Mouse (Mus musculus) ovary, postnatal 10 days (tissue): ENCODE data around the gene Cox18.
A peak's percentile ranks its signal among the peaks of the same experiment; 100 is the strongest.
"Not testable (repeated sequence)": the region's sequence is repeated elsewhere in the genome, so short reads cannot be mapped to it uniquely, and the experiment has no call there.

Experiments
- DNase-seq: peaks from one replicate; pipeline ENCODE4 v3.0.0; 2022; ENCODE audit warnings: low spot score

Gene Cox18

GRCm38 (mm10) chr5:90223534-90224381 lies at the start of gene Cox18:
Cox18 (minus strand) TSS chr5:90224001.
- DNase-seq = peak; percentile 96

- not testable (repeated sequence) for DNase-seq
These were observed 38.4 kb upstream of the Cox18 start for GRCm38 (mm10) chr5:90262230-90262629.

DNA sequence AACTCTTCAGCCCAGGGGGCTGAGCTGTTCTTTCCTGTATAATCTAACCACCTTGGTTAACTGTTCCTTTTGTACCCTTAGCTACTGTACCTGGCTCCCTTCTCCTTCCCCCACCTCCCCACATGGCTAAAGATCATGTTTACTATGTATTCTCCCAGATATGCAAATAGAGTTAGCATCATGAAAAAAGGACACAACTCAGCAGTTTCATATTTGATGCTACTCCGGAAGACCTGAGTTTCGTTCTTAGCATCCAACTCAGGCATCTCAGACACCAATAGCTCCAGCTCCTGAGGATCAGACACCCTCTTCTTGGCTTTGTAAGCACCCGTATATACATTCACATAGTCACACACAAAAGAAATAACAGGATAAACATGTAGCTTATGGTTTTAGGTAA lies 33.2 kb upstream of the Cox18 start:
- no peak for DNase-seq

- DNase-seq = no peak
These were observed 23.7 kb upstream of the Cox18 start for GRCm38 (mm10) chr5:90247503-90247902.

- DNase-seq = no peak
These were observed 23.2 kb upstream of the Cox18 start for GRCm38 (mm10) chr5:90246987-90247386.

- DNase-seq = no peak
These were observed 22.8 kb upstream of the Cox18 start for GRCm38 (mm10) chr5:90246567-90246966.

- no peak for DNase-seq
These were observed 21.6 kb upstream of the Cox18 start for GRCm38 (mm10) chr5:90245416-90245815.

DNA sequence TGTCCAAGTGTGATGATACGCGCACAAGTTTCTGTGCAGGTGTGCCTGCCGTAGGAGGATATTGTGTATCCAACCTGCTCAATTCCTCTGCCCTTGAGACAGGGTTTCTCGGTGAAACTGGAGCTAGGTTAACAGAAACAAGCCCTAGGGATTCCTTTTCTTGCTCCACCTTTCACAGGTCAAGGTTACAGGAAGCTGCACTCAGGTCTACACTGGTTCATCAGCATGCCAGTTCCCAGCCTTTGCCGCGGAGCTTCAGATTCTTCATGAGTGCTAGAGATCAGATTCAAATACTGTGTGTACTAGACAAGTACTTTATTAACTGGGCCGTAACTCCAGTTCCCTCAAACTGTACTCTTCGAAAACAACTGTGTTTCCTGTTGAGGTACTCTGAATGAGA lies 11.4 kb upstream of the Cox18 start:
- no peak for DNase-seq

- no peak for DNase-seq
These were observed 9.5 kb upstream of the Cox18 start for GRCm38 (mm10) chr5:90233305-90233704.

DNA sequence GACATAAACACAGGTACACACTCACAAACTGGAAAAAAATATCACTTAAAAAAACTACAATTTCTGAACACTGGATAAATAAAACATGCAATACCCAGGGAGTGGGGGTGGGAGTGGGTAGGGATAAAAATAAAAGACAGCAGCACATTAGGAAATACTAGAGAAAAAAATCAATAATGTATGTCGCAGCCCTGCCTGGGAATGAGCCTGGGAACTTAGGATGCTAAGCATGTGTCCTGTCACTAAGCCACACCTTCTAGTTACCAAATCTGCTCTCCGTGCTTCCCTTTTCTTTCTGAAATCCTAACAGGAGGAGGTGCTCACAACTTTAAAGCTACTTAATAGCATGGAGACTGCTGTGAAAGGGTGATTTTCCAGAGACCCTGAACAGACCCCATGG lies 6.0 kb upstream of the Cox18 start:
- no peak for DNase-seq

DNA sequence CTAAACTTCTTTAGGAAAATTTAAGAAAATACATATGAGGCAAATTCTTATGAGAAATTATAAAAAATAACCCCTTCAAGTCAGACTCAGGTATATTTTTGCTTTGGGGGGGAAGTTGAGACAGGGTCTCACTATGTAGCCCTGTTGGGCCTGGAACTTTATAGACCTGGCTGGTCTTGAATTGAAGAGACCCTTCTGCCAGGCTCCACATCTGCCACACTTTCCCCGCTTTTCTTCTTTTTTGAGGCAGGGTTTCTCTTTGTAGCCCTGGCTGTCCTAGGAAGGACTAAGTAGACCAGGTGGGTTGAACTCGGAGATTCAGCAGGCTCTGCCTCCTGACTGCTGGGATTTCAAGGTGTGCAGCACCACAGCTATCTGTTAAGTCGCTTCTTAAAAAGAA lies 2.9 kb upstream of the Cox18 start:
- DNase-seq = no peak

GRCm38 (mm10) chr5:90224730-90225129 lies 929 bp upstream of the Cox18 start:
- no peak for DNase-seq

- DNase-seq = no peak
These were observed 864 bp downstream of the Cox18 start for GRCm38 (mm10) chr5:90222937-90223336.

DNA sequence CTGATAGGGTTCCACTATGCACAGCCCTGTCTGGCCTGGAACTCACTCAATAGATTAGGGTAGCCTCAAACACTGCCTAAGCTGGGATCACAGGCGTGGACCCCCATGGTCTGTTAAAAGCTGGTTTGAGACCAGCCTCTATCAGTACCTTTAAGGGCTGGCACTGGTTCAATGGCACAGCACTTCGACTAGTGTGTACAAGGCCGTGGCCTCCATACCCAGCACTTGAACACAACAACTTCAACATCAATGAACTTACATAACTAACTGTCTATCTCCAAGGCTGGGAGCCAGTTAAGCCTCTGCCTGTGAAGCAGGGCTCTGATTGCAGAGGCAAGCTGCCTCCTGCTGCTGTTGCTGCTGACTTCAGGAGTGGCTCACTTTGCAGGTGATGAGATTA lies 6.0 kb downstream of the Cox18 start:
- DNase-seq = no peak

GRCm38 (mm10) chr5:90217226-90217625 lies 6.6 kb downstream of the Cox18 start:
- no peak for DNase-seq

DNA sequence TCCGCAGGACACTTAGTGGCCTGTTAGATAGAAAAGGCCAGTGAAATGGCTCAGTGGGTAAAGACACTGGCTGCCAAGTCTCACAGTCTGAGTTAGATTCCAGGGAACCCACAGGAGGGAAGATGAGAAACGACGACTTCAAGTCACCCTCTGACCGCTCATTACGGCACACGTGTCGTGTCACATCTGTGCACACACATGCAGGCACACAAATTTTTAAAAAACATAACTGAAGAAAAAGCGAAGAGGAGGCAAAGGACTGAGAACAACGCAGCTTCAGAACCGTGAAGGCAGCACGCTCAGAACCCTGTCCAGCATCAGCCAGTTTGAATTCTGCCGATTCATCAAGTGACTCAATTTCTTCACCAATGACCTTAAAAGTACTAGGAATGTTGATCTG lies 10.4 kb downstream of the Cox18 start:
- no peak for DNase-seq

DNA sequence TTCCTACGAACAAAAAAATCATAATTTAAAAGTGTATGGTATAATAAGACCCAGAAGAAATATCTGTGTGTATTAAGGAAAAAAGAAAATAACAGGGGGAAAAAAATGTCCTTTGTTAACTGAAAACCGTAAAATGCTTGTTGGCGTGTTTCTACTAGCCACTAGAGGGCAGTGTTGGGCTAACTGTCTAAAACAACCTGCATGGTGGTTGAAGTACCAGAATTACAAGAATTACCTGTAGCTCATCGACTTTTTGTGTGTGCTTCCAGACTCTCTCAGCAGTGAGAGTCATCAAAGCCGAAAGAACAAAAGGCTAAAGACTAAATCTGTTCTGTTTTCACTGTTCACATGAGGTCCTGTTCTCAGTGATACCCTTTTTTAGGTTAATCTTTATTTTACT lies 20.6 kb downstream of the Cox18 start:
- DNase-seq = no peak

DNA sequence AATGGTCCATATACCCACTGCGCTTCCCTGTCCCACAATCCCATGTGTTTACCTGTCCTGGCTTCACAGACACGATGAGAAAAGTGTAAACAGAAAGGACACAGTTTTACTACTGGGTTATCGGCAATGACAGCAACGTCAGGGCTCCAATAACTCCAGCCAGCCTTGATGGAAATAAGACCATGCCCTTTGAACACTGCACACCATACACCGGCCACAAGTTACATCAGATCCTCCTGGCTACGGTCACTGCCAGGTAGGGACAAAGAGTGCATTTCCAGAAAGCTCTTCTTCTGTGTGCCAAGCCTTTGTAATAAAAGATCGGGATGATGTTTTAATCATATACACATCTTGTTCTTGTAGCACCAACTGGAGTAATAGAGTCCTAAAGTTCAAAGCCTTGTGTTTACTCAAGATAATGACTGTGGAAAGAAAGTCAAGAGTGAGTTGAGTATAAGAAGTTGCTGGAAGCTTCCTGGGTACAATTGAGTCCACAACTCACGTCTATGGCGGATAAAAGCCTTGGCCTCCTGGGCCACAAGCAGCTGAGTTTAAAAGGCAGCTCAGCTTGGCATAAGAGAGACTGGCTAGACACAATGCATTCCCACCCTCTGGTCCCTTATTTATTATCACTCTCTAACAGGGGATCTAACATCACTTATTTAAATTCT lies 21.2 kb downstream of the Cox18 start:
- DNase-seq = no peak

DNA sequence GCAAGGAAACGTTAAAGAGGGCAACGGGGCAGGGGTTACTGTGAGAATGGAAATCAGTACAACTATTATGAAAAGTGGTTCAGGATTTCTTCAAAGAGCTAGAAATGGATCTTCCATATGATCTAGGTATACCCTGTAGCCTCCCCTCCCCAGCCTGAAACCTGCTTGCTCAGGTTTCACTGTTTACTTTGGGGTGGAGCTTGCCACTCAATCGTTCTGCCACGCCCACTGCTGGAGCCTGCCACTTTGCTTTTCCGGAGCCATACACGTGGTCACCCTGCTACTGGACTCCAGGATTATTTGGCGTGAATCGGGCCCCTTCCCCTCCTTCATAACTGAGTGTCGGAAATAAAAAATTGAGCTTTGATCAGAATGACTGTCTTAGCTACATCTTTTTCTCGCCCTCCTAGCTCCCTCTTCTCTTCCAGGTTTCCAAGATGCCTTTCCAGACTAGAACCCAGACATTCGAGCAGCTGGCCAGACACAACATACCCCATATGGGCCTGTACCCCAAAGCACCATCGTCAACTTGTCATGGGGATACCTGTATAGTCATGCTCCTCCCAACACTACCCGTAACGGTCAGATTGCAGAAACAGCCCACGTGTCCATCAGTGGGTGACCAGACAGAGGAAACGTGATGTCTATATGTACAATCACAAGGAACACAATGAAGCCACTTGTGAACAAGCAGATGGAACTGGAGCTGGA lies 23.7 kb downstream of the Cox18 start:
- no peak for DNase-seq

DNA sequence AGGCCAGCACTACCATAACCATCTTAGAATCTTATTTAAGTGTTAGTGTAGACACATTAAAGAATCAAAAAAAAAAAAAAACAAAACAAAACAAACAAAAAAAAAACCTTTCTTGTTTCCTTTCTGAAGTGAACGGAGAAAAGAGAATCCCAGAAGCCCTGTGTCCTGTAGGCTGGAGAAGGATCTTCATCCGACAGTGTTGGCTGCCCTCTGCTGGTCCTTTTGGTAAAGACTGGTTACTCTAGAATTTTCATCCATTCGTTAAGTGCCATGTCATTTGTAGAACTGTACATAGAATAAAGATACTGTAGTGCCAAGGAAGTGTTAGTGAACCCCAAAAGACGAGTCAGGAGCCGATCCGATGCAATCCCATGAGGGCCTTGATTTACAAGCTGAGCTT lies 29.0 kb downstream of the Cox18 start:
- DNase-seq = peak; percentile 16

GRCm38 (mm10) chr5:90182782-90183181 lies 41.0 kb downstream of the Cox18 start:
- DNase-seq = no peak

DNA sequence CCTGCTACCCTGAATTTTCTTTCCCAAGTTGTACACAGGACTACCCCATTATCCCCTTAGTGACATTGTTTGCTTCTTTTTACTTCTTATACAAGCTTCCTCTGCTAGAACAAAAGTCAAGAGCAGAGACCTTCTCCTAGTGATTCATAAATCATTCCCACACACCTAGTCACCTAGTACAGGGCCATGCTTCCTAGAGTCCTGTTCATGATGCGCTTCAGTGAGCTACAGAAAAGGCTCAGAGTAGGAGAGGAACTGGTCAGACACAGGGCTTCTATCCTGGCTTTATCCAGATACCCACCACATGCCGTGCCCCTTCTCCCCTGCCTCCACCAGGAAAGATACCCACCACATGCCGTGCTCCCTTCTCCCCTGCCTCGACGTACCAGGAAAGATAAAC lies 44.7 kb downstream of the Cox18 start:
- no peak for DNase-seq

DNA sequence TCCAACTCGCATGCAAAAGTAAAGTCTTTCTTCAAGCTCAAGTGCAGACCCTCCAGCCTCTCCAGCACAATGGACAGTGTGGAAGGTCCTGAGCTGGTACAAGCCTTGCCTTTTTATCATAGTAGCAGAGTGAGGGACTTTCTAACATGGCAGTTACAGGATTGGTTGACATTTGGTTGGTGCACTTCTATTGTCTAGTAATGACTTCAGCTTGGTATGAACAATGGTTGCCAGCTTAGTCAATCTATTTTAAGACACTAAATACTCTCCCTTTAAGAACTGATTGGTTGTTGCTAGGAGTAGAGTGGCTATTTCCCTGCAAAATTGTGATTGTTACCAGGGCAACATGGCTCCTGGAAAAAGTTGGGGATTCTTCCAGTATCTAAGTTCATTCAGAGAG lies 45.7 kb downstream of the Cox18 start:
- DNase-seq = no peak
